Mouse (Mus musculus) forebrain, embryonic 14.5 days (tissue): ENCODE results near the gene Tm6sf1. TPM values are rescaled to one million over a fixed set of nuclear protein-coding genes. Genes with fewer than 3 reads are reported as not detected.
"Not testable (repeated sequence)": the region's sequence is repeated elsewhere in the genome, so short reads cannot be mapped to it uniquely, and the experiment has no call there.

Experiments
- ATAC-seq: fragments of 200-750 bp; cut with Nextera tagmentation; 2 replicates; pipeline ENCODE4 v1.8.0; 2017; ENCODE audit warnings: mild to moderate bottlenecking, moderate library complexity
- DNase-seq: peaks from one replicate; pipeline ENCODE4 v3.0.0-alpha.2; 2015; ENCODE audit warnings: low spot score
- H3K27ac ChIP-seq: fragments of 300-500 bp; sonication (generic); 2 replicates; pipeline ENCODE4 v1.5.1; 2014; ENCODE audit warnings: low read depth, mild to moderate bottlenecking, control low read depth, low read length, moderate library complexity
- H3K27me3 ChIP-seq: fragments of 300-500 bp; sonication (generic); replicated peaks from 2 replicates; pipeline ENCODE4 v1.6.1; 2014; ENCODE audit warnings: low read length, control low read depth, mixed read lengths; ENCODE audit not compliant: control insufficient read depth, insufficient read depth
- H3K36me3 ChIP-seq: fragments of 300-500 bp; sonication (generic); 2 replicates; pipeline ENCODE4 v1.6.1; 2014; ENCODE audit warnings: low read length, control low read depth; ENCODE audit not compliant: control insufficient read depth, insufficient read depth
- H3K4me1 ChIP-seq: fragments of 300-500 bp; sonication (generic); 2 replicates; pipeline ENCODE4 v1.6.1; 2014; ENCODE audit warnings: antibody characterized with exemption, low read length, control low read depth; ENCODE audit not compliant: control insufficient read depth, insufficient read depth
- H3K4me2 ChIP-seq: fragments of 300-500 bp; sonication (generic); 2 replicates; pipeline ENCODE4 v1.6.1; 2014; ENCODE audit warnings: mild to moderate bottlenecking, control low read depth, low read length
- H3K4me3 ChIP-seq: fragments of 300-500 bp; sonication (generic); 2 replicates; pipeline ENCODE4 v1.5.1; 2014; ENCODE audit warnings: low read depth, low read length, control low read depth
- H3K9ac ChIP-seq: fragments of 300-500 bp; sonication (generic); 2 replicates; pipeline ENCODE4 v1.6.1; 2014; ENCODE audit warnings: mild to moderate bottlenecking, low read length, control low read depth, moderate library complexity
- H3K9me3 ChIP-seq: fragments of 300-500 bp; sonication (generic); replicated peaks from 2 replicates; pipeline ENCODE4 v1.6.1; 2016; ENCODE audit warnings: low read length, control low read depth, mixed read lengths; ENCODE audit not compliant: control insufficient read depth
- WGBS: fragments of 180-500 bp; shearing (Covaris S2); extraction: QIAGEN DNeasy Blood & Tissue Kit; methylation state at CpG from one replicate; pipeline ENCODE4 v1.1.7; 2014; 5-methylcytosine and 5-hydroxymethylcytosine counted together
- polyA plus RNA-seq: library from polyadenylated mRNA; unstranded; fragments of >200 nt; fragmentation: Nextera tagmentation; extraction: Ambion mirVana; gene quantifications from 2 replicates; pipeline ENCODE4 v1.2.1, GENCODE M21; 2014

The Tm6sf1 gene
- polyA plus RNA-seq, 1 experiment from 2014 or later, result 8.4 TPM

- DNase-seq, H3K4me2 ChIP-seq, H3K9me3 ChIP-seq, ATAC-seq, H3K36me3 ChIP-seq, H3K4me1 ChIP-seq, H3K4me3 ChIP-seq, H3K27me3 ChIP-seq, H3K27ac ChIP-seq, H3K9ac ChIP-seq: not testable (repeated sequence)
- WGBS, result 88% methylated on average over 5 of the region's 5 CpGs
These were observed 21.0 kb upstream of the Tm6sf1 start for GRCm38 (mm10) chr7:81837771-81838170.

- Histone ChIP-seq H3K27ac (no peak overlapping the region), H3K36me3 (no peaks in the 10 kb centered on the region), H3K4me2 (no peak overlapping the region), H3K9me3 (no peaks in the 10 kb centered on the region), H3K27me3 (no peaks in the 10 kb centered on the region), H3K9ac (no peak overlapping the region), H3K4me1 (no peaks in the 10 kb centered on the region), H3K4me3 (no peak overlapping the region)
- DNase-seq (no peak), ATAC-seq (no peak)
- WGBS, result 65% methylated on average over 6 of the region's 6 CpGs
These were observed 19.1 kb upstream of the Tm6sf1 start for GRCm38 (mm10) chr7:81839746-81840145.

- WGBS, result 43% methylated on average over 7 of the region's 7 CpGs
- H3K36me3 ChIP-seq, result no peaks in the 10 kb centered on the region
- no peak overlapping the region for H3K4me3 ChIP-seq
- H3K9me3 ChIP-seq, result no peaks in the 10 kb centered on the region
- DNase-seq (peak; percentile 61), ATAC-seq (peak; percentile 60; the same call in 1 of the 2 replicates)
- no peak overlapping the region for H3K4me2 ChIP-seq
- no peaks in the 10 kb centered on the region for H3K4me1 ChIP-seq
- no peaks in the 10 kb centered on the region for H3K27me3 ChIP-seq
- peak overlapping the region; percentile 1; the same call in 1 of the 2 replicates for H3K27ac ChIP-seq
- H3K9ac ChIP-seq, result 0 out of 2 replicates have a peak overlapping the region, but pooled peaks have one; percentile 17
These were observed 18.1 kb upstream of the Tm6sf1 start for GRCm38 (mm10) chr7:81840661-81841181.

GRCm38 (mm10) chr7:81841439-81841838, 17.4 kb upstream of the Tm6sf1 start:
- Histone ChIP-seq H3K4me1 (no peaks in the 10 kb centered on the region), H3K27me3 (no peaks in the 10 kb centered on the region), H3K36me3 (no peaks in the 10 kb centered on the region), H3K9me3 (no peaks in the 10 kb centered on the region), H3K27ac (no peak overlapping the region), H3K9ac (no peak overlapping the region), H3K4me2 (no peak overlapping the region), H3K4me3 (no peak overlapping the region)
- 85% methylated on average over 6 of the region's 6 CpGs for WGBS
- ATAC-seq (no peak), DNase-seq (no peak)

GRCm38 (mm10) chr7:81842141-81842540, 16.7 kb upstream of the Tm6sf1 start:
- Histone ChIP-seq H3K4me1 (no peaks in the 10 kb centered on the region), H3K4me3 (no peak overlapping the region), H3K36me3 (no peaks in the 10 kb centered on the region), H3K9ac (no peak overlapping the region), H3K27ac (no peak overlapping the region), H3K27me3 (no peaks in the 10 kb centered on the region), H3K4me2 (no peak overlapping the region), H3K9me3 (no peaks in the 10 kb centered on the region)
- 95% methylated on average over 7 of the region's 7 CpGs for WGBS
- DNase-seq (no peak), ATAC-seq (no peak)

GRCm38 (mm10) chr7:81842998-81843397, 15.8 kb upstream of the Tm6sf1 start:
- Histone ChIP-seq H3K36me3 (no peaks in the 10 kb centered on the region), H3K4me3 (no peak overlapping the region), H3K27me3 (no peaks in the 10 kb centered on the region), H3K27ac (no peak overlapping the region), H3K9me3 (no peaks in the 10 kb centered on the region), H3K4me1 (no peaks in the 10 kb centered on the region), H3K9ac (no peak overlapping the region), H3K4me2 (no peak overlapping the region)
- WGBS, result 73% methylated on average over 1 of the region's 1 CpGs
- no peak for ATAC-seq
- DNase-seq, result no peak

GRCm38 (mm10) chr7:81843903-81844302, 14.9 kb upstream of the Tm6sf1 start:
- Histone ChIP-seq H3K27ac (no peak overlapping the region), H3K4me3 (no peak overlapping the region), H3K9ac (no peak overlapping the region), H3K36me3 (no peaks in the 10 kb centered on the region), H3K4me1 (no peaks in the 10 kb centered on the region), H3K27me3 (no peaks in the 10 kb centered on the region), H3K4me2 (no peak overlapping the region), H3K9me3 (no peaks in the 10 kb centered on the region)
- WGBS, result 59% methylated on average over 8 of the region's 8 CpGs
- ATAC-seq (no peak), DNase-seq (no peak)

GRCm38 (mm10) chr7:81844801-81845200, 14.0 kb upstream of the Tm6sf1 start:
- H3K9ac ChIP-seq, result no peak overlapping the region
- no peak for ATAC-seq
- DNase-seq, result no peak

GRCm38 (mm10) chr7:81845313-81845712, 13.5 kb upstream of the Tm6sf1 start:
- no peaks in the 10 kb centered on the region for H3K9me3 ChIP-seq
- H3K36me3 ChIP-seq, result no peaks in the 10 kb centered on the region
- H3K4me2 ChIP-seq, result no peak overlapping the region
- no peak overlapping the region for H3K9ac ChIP-seq
- DNase-seq (no peak), ATAC-seq (no peak)
- H3K27me3 ChIP-seq, result no peaks in the 10 kb centered on the region
- no peak overlapping the region for H3K4me3 ChIP-seq
- no peaks in the 10 kb centered on the region for H3K4me1 ChIP-seq
- 87% methylated on average over 3 of the region's 3 CpGs for WGBS
- no peak overlapping the region for H3K27ac ChIP-seq

More at GRCm38 (mm10) chr7:81844801-81845200, 14.0 kb upstream of the Tm6sf1 start:
- no peaks in the 10 kb centered on the region for H3K9me3 ChIP-seq
- H3K27ac ChIP-seq, result no peak overlapping the region
- no peaks in the 10 kb centered on the region for H3K4me1 ChIP-seq
- no peaks in the 10 kb centered on the region for H3K27me3 ChIP-seq
- no peak overlapping the region for H3K4me2 ChIP-seq
- H3K36me3 ChIP-seq, result no peaks in the 10 kb centered on the region
- no peak overlapping the region for H3K4me3 ChIP-seq
- WGBS, result 88% methylated on average over 11 of the region's 11 CpGs
